Mouse (Mus musculus): ENCODE measurements around the gene Pon3. TPM values are rescaled to one million over a fixed set of nuclear protein-coding genes. Genes with fewer than 3 reads are reported as not detected.
A peak's percentile ranks its signal among the peaks of the same experiment; 100 is the strongest.

Pon3 gene
- polyA plus RNA-seq, 1 experiment from 2014 or later = 12.3 TPM

GRCm38 (mm10) chr6:5174179-5174812, 81.8 kb downstream of the Pon3 start:
- Histone ChIP-seq H3K9me3 (replicated peaks) (no peaks in the 10 kb centered on the region), H3K4me3 (replicated peaks) (no peak overlapping the region), H3K9ac (no peak overlapping the region), H3K36me3 (no peaks in the 10 kb centered on the region), H3K4me2 (no peak overlapping the region), H3K27me3 (no peaks in the 10 kb centered on the region), H3K27ac (no peak overlapping the region), H3K4me1 (peaks cover 12% of the 10 kb centered on the region)
- 87% methylated on average over 10 of the region's 10 CpGs for WGBS
- ATAC-seq (replicated peaks; ENCODE audit: low FRiP score) = no peak

GRCm38 (mm10) chr6:5172571-5172970, 83.5 kb downstream of the Pon3 start:
- WGBS = 69% methylated on average over 9 of the region's 9 CpGs
- no peaks in the 10 kb centered on the region for H3K36me3 ChIP-seq
- no peaks in the 10 kb centered on the region for H3K27me3 ChIP-seq
- no peak overlapping the region for H3K4me3 ChIP-seq (replicated peaks)
- H3K9ac ChIP-seq = no peak overlapping the region
- H3K27ac ChIP-seq = no peak overlapping the region
- H3K4me2 ChIP-seq = 0 out of 2 replicates have a peak overlapping the region, but pooled peaks have one; percentile 2
- no peaks in the 10 kb centered on the region for H3K9me3 ChIP-seq (replicated peaks)
- no peak for ATAC-seq (replicated peaks; ENCODE audit: low FRiP score)
- 0 out of 2 replicates have a peak, but pooled peaks cover 4% of the 10 kb centered on the region for H3K4me1 ChIP-seq

GRCm38 (mm10) chr6:5171418-5171817, 84.7 kb downstream of the Pon3 start:
- 63% methylated on average over 4 of the region's 4 CpGs for WGBS
- Histone ChIP-seq H3K36me3 (no peaks in the 10 kb centered on the region), H3K9ac (no peak overlapping the region), H3K27ac (no peak overlapping the region), H3K9me3 (replicated peaks) (no peaks in the 10 kb centered on the region), H3K4me2 (no peak overlapping the region), H3K4me1 (0 out of 2 replicates have a peak, but pooled peaks cover 4% of the 10 kb centered on the region), H3K4me3 (replicated peaks) (no peak overlapping the region), H3K27me3 (no peaks in the 10 kb centered on the region)
- ATAC-seq (replicated peaks; ENCODE audit: low FRiP score) = no peak

Other genes with a start within 250 kb of the Pon3 start
- gene Pon1, start 62.3 kb downstream of the Pon3 start, polyA plus RNA-seq (2015; fragmentation: Nextera tagmentation; extraction: Ambion mirVana) = not detected in 2 replicates
- 35.0 TPM in 2 replicates for gene Pon2, start 42.2 kb upstream of the Pon3 start, polyA plus RNA-seq (2015; fragmentation: Nextera tagmentation; extraction: Ambion mirVana)
- 25.4 and 27.6 TPM in 2 replicates for gene Asb4, start 127.1 kb upstream of the Pon3 start, polyA plus RNA-seq (2015; fragmentation: Nextera tagmentation; extraction: Ambion mirVana)
- 2.7 and 3.7 TPM in 2 replicates for gene Pdk4, start 240.0 kb upstream of the Pon3 start, polyA plus RNA-seq (2015; fragmentation: Nextera tagmentation; extraction: Ambion mirVana)